Mouse (Mus musculus) bone marrow macrophage, adult 2 months (primary cell): ENCODE measurements around the gene Lims1.
"Not testable (repeated sequence)": the region's sequence is repeated elsewhere in the genome, so short reads cannot be mapped to it uniquely, and the experiment has no call there.

ENCODE experiments used
- CTCF ChIP-seq: IDR thresholded peaks from 2 replicates; pipeline ENCODE4 v1.5.1; 2012; ENCODE audit warnings: low read depth, mild to moderate bottlenecking, low read length, moderate library complexity
- POLR2A ChIP-seq: IDR thresholded peaks from 2 replicates; pipeline ENCODE4 v1.6.1; 2012; ENCODE audit warnings: mild to moderate bottlenecking, low read depth, low read length, borderline replicate concordance

- not testable (repeated sequence) for TF ChIP-seq CTCF, POLR2A
Observed at GRCm38 (mm10) chr10:58337091-58337490, 13.8 kb downstream of the Lims1 start.
